Mouse (Mus musculus) neural tube, embryonic 13.5 days (tissue): ENCODE data around the gene F12. TPM values are rescaled to one million over a fixed set of nuclear protein-coding genes. Genes with fewer than 3 reads are reported as not detected.

Source experiments
- ATAC-seq: fragments of 200-750 bp; cut with Nextera tagmentation; 2 replicates; pipeline ENCODE4 v1.8.0; 2017; ENCODE audit warnings: low read depth, mild to moderate bottlenecking, moderate TSS enrichment, moderate library complexity
- H3K27ac ChIP-seq: fragments of 300-500 bp; sonication (generic); replicated peaks from 2 replicates; pipeline ENCODE4 v1.5.1; 2015; ENCODE audit warnings: moderate library complexity, mild to moderate bottlenecking, inconsistent platforms
- H3K27me3 ChIP-seq: fragments of 300-500 bp; sonication (generic); 2 replicates; pipeline ENCODE4 v1.6.1; 2015; ENCODE audit warnings: mild to moderate bottlenecking, inconsistent platforms
- H3K36me3 ChIP-seq: fragments of 300-500 bp; sonication (generic); 2 replicates; pipeline ENCODE4 v1.6.1; 2015; ENCODE audit warnings: mild to moderate bottlenecking, inconsistent platforms
- H3K4me1 ChIP-seq: fragments of 300-500 bp; sonication (generic); replicated peaks from 2 replicates; pipeline ENCODE4 v1.6.1; 2015; ENCODE audit warnings: inconsistent platforms
- H3K4me2 ChIP-seq: fragments of 300-500 bp; sonication (generic); 2 replicates; pipeline ENCODE4 v1.6.1; 2015; ENCODE audit warnings: inconsistent platforms, mild to moderate bottlenecking, moderate library complexity
- H3K4me3 ChIP-seq: fragments of 300-500 bp; sonication (generic); 2 replicates; pipeline ENCODE4 v1.5.1; 2015; ENCODE audit warnings: mild to moderate bottlenecking, inconsistent platforms
- H3K9ac ChIP-seq: fragments of 300-500 bp; sonication (generic); 2 replicates; pipeline ENCODE4 v1.6.1; 2015; ENCODE audit warnings: moderate library complexity, mild to moderate bottlenecking, inconsistent platforms
- H3K9me3 ChIP-seq: fragments of 300-500 bp; sonication (generic); 2 replicates; pipeline ENCODE4 v1.6.1; 2016; ENCODE audit warnings: inconsistent platforms
- WGBS: fragments of 180-500 bp; shearing (Covaris S2); methylation state at CpG from one replicate; pipeline ENCODE4 v1.1.7; 2015; 5-methylcytosine and 5-hydroxymethylcytosine counted together
- microRNA-seq: library from miRNA; unstranded; fragments of <30 nt; microRNA quantifications from one replicate; pipeline ENCODE4, GENCODE M21; 2016
- polyA plus RNA-seq: library from polyadenylated mRNA; unstranded; fragments of >200 nt; fragmentation: Nextera tagmentation; extraction: Ambion mirVana; gene quantifications from 2 replicates; pipeline ENCODE4 v1.2.1, GENCODE M21; 2015

F12 gene
- polyA plus RNA-seq, 1 experiment from 2014 or later, result not detected

DNA sequence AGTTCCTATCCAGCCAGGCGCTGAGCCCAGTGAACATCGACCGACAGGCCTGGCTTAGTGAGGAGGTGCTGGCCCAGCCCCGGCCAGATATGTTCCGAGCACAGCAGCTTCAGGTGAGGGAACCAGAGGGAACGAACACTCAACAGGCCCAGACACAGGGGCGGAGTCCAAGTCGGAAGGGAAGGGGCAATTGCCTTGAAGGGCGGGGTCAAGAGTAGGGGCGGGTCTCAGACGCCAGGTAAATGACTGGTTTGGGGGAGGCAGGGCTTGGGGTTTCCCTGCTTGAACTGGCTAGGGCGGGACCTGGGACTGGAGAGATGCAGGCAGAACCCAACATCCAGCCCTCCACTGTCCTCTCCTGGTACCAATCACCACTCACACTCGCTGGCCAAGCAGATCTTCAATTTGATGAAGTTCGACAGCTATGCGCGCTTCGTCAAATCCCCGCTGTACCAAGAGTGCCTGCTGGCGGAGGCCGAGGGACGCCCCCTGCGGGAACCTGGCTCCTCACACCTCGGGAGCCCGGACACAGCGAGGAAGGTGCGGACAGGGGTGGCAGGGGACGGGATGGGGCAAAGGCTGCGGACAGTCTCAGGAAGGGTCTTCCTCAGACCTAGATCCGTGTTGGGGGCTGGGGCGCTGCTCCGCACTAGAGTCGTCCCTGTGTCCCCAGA is 47.5 kb downstream of the F12 start:
- Histone ChIP-seq H3K4me1 (no peaks in the 10 kb centered on the region), H3K4me2 (no peak overlapping the region), H3K9me3 (no peaks in the 10 kb centered on the region), H3K27me3 (peaks cover 86% of the 10 kb centered on the region), H3K27ac (no peak overlapping the region), H3K36me3 (no peaks in the 10 kb centered on the region), H3K4me3 (no peak overlapping the region), H3K9ac (no peak overlapping the region)
- 7% methylated on average over 32 of the region's 32 CpGs for WGBS
- ATAC-seq, result no peak

DNA sequence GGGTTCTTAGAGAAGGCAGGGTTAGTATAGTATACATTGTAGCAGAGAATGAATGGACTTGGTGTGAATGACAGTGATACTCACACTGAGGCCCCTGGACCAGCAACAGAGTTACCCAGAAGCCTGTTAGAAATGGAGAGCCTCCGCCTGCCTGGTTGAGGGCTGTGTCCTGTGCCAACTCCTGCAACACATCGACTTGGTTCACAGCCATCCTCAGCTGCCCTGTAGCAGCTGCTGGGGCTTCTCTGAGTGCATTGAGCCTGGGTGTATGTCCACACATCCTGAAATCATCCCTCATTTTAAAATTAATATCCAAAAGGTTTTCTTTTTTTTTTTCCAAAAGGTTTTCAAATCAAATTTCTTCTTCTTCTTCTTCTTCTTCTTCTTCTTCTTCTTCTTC is 50.7 kb downstream of the F12 start:
- WGBS, result 79% methylated on average over 2 of the region's 2 CpGs
- no peak overlapping the region for H3K4me3 ChIP-seq
- no peak for ATAC-seq
- H3K36me3 ChIP-seq, result no peaks in the 10 kb centered on the region
- peaks cover 60% of the 10 kb centered on the region for H3K27me3 ChIP-seq
- no peak overlapping the region for H3K4me2 ChIP-seq
- no peak overlapping the region for H3K9ac ChIP-seq
- no peaks in the 10 kb centered on the region for H3K4me1 ChIP-seq
- no peaks in the 10 kb centered on the region for H3K9me3 ChIP-seq
- no peak overlapping the region for H3K27ac ChIP-seq

DNA sequence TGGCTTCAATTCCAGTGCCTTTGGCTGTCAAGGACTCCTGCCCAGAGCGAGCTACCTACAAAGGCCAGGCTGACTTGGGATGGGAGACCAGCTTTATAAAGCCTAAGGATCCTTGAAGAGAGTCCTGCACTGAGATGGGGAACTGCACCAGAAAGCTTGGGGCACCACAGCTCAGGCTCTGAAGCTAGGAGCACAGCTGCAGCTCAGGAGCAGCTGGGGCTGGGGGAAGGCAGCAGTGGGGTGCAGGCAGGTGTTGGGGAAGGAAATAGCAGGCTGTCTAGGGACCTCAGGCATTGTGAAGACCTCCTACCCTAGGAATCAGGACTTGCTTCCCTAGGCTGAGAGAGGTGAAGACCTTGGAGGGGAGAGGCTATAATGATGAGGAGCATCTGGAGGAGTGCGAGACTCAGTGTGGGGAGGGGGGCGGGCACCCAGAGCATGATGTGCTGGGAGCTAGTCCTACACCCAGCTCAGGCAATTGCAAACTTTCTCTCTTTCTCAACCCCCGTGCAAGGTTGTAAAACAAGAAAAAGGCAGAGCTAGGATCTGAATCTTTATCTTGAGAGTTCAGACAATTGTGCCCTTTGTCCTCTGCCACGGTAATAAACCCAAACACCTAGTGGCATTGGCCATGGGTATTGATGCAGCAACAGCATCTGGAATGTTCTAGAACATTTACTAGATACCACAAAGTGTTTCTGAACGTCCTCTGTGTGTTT is 52.2 kb downstream of the F12 start:
- 57% methylated on average over 6 of the region's 6 CpGs for whole genome bisulfite sequencing
- Histone ChIP-seq H3K27me3 (peaks cover 57% of the 10 kb centered on the region), H3K4me2 (no peak overlapping the region), H3K36me3 (no peaks in the 10 kb centered on the region), H3K4me3 (no peak overlapping the region), H3K4me1 (no peaks in the 10 kb centered on the region), H3K9ac (no peak overlapping the region), H3K27ac (no peak overlapping the region), H3K9me3 (no peaks in the 10 kb centered on the region)
- ATAC-seq, result no peak

- 72% methylated on average over 5 of the region's 5 CpGs for WGBS
- no peak overlapping the region for H3K27ac ChIP-seq
- no peaks in the 10 kb centered on the region for H3K4me1 ChIP-seq
- no peak for ATAC-seq
- no peaks in the 10 kb centered on the region for H3K36me3 ChIP-seq
- H3K4me2 ChIP-seq, result no peak overlapping the region
- no peak overlapping the region for H3K4me3 ChIP-seq
- peaks cover 37% of the 10 kb centered on the region for H3K27me3 ChIP-seq
- no peaks in the 10 kb centered on the region for H3K9me3 ChIP-seq
- H3K9ac ChIP-seq, result no peak overlapping the region
Measured at GRCm38 (mm10) chr13:55371740-55372139, 54.9 kb downstream of the F12 start.

GRCm38 (mm10) chr13:55371007-55371681 is 55.4 kb downstream of the F12 start:
- ATAC-seq, result no peak
- 67% methylated on average over 8 of the region's 8 CpGs for WGBS
- H3K27ac ChIP-seq, result no peak overlapping the region
- H3K4me2 ChIP-seq, result no peak overlapping the region
- H3K4me3 ChIP-seq, result no peak overlapping the region
- no peaks in the 10 kb centered on the region for H3K9me3 ChIP-seq
- H3K4me1 ChIP-seq, result no peaks in the 10 kb centered on the region
- peaks cover 37% of the 10 kb centered on the region for H3K27me3 ChIP-seq
- no peaks in the 10 kb centered on the region for H3K36me3 ChIP-seq
- no peak overlapping the region for H3K9ac ChIP-seq

DNA sequence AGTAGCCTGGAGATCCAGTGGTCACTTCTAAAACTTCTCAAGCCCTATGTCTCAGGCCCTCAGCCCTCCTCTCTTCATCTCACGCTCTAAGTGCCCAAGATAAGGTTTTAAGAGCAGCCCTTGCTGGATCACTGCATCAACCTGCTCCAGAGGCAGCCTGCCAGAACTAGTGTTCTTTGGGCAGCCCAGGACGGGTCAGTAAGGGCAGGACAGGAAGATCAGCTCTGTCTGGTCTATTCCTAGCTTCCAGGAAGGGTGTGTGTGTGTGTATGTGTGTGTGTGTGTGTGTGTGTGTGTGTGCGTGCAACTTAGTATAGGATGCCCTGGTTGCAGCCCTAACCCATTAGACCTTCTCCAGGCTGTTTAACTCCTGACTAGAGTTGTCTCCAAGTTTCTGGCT is 56.4 kb downstream of the F12 start:
- H3K4me1 ChIP-seq, result no peaks in the 10 kb centered on the region
- WGBS, result 64% methylated on average over 3 of the region's 3 CpGs
- peaks cover 33% of the 10 kb centered on the region for H3K27me3 ChIP-seq
- H3K4me2 ChIP-seq, result no peak overlapping the region
- no peak for ATAC-seq
- H3K27ac ChIP-seq, result no peak overlapping the region
- H3K4me3 ChIP-seq, result no peak overlapping the region
- no peaks in the 10 kb centered on the region for H3K9me3 ChIP-seq
- H3K9ac ChIP-seq, result no peak overlapping the region
- no peaks in the 10 kb centered on the region for H3K36me3 ChIP-seq

- ATAC-seq, result no peak; the same call in 1 of the 2 replicates
- no peak within 1 kb of the TSS for H3K27ac ChIP-seq
- peaks cover 29% of the 10 kb centered on the region for H3K27me3 ChIP-seq
- no peak within 1 kb of the TSS for H3K4me3 ChIP-seq
- H3K9ac ChIP-seq, result no peak within 1 kb of the TSS
- H3K36me3 ChIP-seq, result no peaks in the 10 kb centered on the region
- H3K4me1 ChIP-seq, result no peaks in the 10 kb centered on the region
- 61% methylated on average over 13 of the region's 13 CpGs for WGBS
- H3K9me3 ChIP-seq, result no peaks in the 10 kb centered on the region
- 0 out of 2 replicates have a peak within 1 kb of the TSS, but pooled peaks have one; percentile 18 for H3K4me2 ChIP-seq
Measured at GRCm38 (mm10) chr13:55369531-55370114, 57.0 kb downstream of the F12 start, which contains the start of gene Rgs14. Gene Rgs14, plus strand, starts transcription at chr13:55369732.

GRCm38 (mm10) chr13:55368401-55368800 is 58.2 kb downstream of the F12 start:
- Histone ChIP-seq H3K9ac (no peak overlapping the region), H3K4me1 (no peaks in the 10 kb centered on the region), H3K4me3 (no peak overlapping the region), H3K4me2 (no peak overlapping the region), H3K27me3 (peaks cover 23% of the 10 kb centered on the region), H3K9me3 (no peaks in the 10 kb centered on the region), H3K36me3 (no peaks in the 10 kb centered on the region), H3K27ac (no peak overlapping the region)
- WGBS, result 85% methylated on average over 7 of the region's 7 CpGs
- ATAC-seq, result no peak

Small RNA genes within 50 kb of the gene (microRNA-seq; reads per million reads assigned to microRNA genes)
- gene Mir6943, result not detected

Other genes starting within 250 kb of the F12 start
- gene Nsd1, start 217.0 kb downstream of the F12 start, polyA plus RNA-seq, result 58.1 and 62.2 TPM in 2 replicates
- 288 and 299 TPM in 2 replicates for gene Prelid1, start 106.3 kb downstream of the F12 start, polyA plus RNA-seq
- gene Rab24, start 104.8 kb downstream of the F12 start, polyA plus RNA-seq, result 89.1 and 97.9 TPM in 2 replicates
- 9.7 and 11.2 TPM in 2 replicates for gene Mxd3, start 97.0 kb downstream of the F12 start, polyA plus RNA-seq
- 56.6 and 59.4 TPM in 2 replicates for gene Lman2, start 64.0 kb downstream of the F12 start, polyA plus RNA-seq
- 0.13 and 0.87 TPM in 2 replicates for gene Rgs14, start 57.1 kb downstream of the F12 start, polyA plus RNA-seq
- not detected in 2 replicates for gene Slc34a1, start 28.6 kb downstream of the F12 start, polyA plus RNA-seq
- gene Pfn3, start 11.6 kb downstream of the F12 start, polyA plus RNA-seq, result 0.83 TPM in 1 of 2 replicates, not detected in the other
- gene Grk6, start 18.3 kb upstream of the F12 start, polyA plus RNA-seq, result 35.7 and 38.5 TPM in 2 replicates
- gene Prr7, start 37.5 kb upstream of the F12 start, polyA plus RNA-seq, result 2.5 and 3.1 TPM in 2 replicates
- gene Dbn1, start 61.3 kb upstream of the F12 start, polyA plus RNA-seq, result 574 and 615 TPM in 2 replicates
- 155 and 167 TPM in 2 replicates for gene Pdlim7, start 86.9 kb upstream of the F12 start, polyA plus RNA-seq
- 4.2 and 4.6 TPM in 2 replicates for gene Dok3, start 102.5 kb upstream of the F12 start, polyA plus RNA-seq
- gene Ddx41, start 109.9 kb upstream of the F12 start, polyA plus RNA-seq, result 51.6 and 54.4 TPM in 2 replicates
- 49.9 and 55.4 TPM in 2 replicates for gene Fam193b, start 144.3 kb upstream of the F12 start, polyA plus RNA-seq
- gene Tmed9, start 146.9 kb upstream of the F12 start, polyA plus RNA-seq, result 99.2 and 106 TPM in 2 replicates
- gene B4galt7, start 173.1 kb upstream of the F12 start, polyA plus RNA-seq, result 44.3 and 48.1 TPM in 2 replicates
- 111 TPM in 2 replicates for gene Caml, start 196.2 kb upstream of the F12 start, polyA plus RNA-seq
- 27.5 and 27.8 TPM in 2 replicates for gene Ddx46, start 208.2 kb upstream of the F12 start, polyA plus RNA-seq